Mouse (Mus musculus): ENCODE measurements around the gene Cdc37. TPM values are rescaled to one million over a fixed set of nuclear protein-coding genes. Genes with fewer than 3 reads are reported as not detected.

Gene Cdc37
- polyA plus RNA-seq (2014; fragmentation: Illumina TruSeq; extraction: RNeasy Lipid Tissue Mini Kit (QIAGEN cat#74804); ENCODE audit: low read depth, low replicate concordance), result 7.8 TPM

DNA sequence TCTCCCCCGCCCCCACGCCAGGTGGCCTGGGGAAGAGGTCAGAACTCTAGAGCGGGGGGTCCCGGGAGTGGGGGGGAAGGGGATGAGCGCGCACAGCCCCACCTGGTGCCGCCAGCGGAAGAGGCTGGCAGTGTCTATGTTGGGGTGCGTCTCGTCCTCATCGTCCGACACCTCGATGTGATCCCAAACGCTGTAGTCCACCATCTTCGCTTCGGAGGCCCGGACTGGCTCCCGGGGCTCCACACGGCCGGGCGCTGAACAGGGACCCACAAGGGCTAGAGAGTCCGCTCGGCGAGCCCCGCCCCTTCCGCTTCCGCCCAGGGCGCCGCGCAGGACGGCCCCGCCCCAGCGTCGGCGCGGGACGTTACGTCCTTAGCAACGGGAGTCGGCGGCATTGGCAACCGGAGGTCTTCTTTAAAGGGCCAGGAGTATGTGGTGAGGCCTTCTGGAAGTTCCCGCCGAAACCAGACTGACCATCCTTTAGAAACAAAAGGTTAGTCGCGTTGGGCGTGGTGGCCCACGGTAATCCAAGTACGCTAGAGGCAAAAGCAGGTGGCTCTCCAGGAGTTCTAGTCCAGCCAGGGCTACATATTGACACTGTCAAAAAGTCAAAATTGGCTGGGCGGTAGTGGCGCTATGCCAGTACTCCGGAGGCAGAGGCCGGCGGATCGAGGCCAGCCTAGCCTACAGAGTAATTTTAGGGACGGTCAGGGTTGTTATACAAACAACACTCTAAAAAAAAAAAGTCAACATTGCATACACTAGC lies at the start of gene Cdc37:
Cdc37 (minus strand) TSS at position 329 of the 766 bp plus-strand sequence.

GRCm38 (mm10) chr9:21165041-21165951 lies 15.5 kb upstream of the Cdc37 start, which contains the start of gene Pde4a:
Gene Pde4a (plus strand): TSS chr9:21165714.

GRCm38 (mm10) chr9:21131059-21131956 lies 18.5 kb downstream of the Cdc37 start, which contains the start of gene Tyk2:
Gene Tyk2 (minus strand): TSS chr9:21131243.

GRCm38 (mm10) chr9:21091707-21092320 lies 58.0 kb downstream of the Cdc37 start, which contains the start of the genes Gm38431 and Raver1:
Gene Gm38431 (minus strand): TSS chr9:21091997.
Gene Raver1 (minus strand): TSS chr9:21092008.

Other genes starting within 250 kb of the Cdc37 start
- 8.4 TPM for gene Dnmt1, start 190.1 kb downstream of the Cdc37 start, polyA plus RNA-seq (2014; fragmentation: Illumina TruSeq; extraction: RNeasy Lipid Tissue Mini Kit (QIAGEN cat#74804); ENCODE audit: low read depth, low replicate concordance)
- gene S1pr2, start 173.2 kb downstream of the Cdc37 start, polyA plus RNA-seq (2014; fragmentation: Illumina TruSeq; extraction: RNeasy Lipid Tissue Mini Kit (QIAGEN cat#74804); ENCODE audit: low read depth, low replicate concordance), result 0.07 TPM
- 0.25 TPM for gene Mrpl4, start 147.2 kb downstream of the Cdc37 start, polyA plus RNA-seq (2014; fragmentation: Illumina TruSeq; extraction: RNeasy Lipid Tissue Mini Kit (QIAGEN cat#74804); ENCODE audit: low read depth, low replicate concordance)
- gene Icam1, start 134.0 kb downstream of the Cdc37 start, polyA plus RNA-seq (2014; fragmentation: Illumina TruSeq; extraction: RNeasy Lipid Tissue Mini Kit (QIAGEN cat#74804); ENCODE audit: low read depth, low replicate concordance), result 0.84 TPM
- not detected for gene Icam4, start 120.6 kb downstream of the Cdc37 start, polyA plus RNA-seq (2014; fragmentation: Illumina TruSeq; extraction: RNeasy Lipid Tissue Mini Kit (QIAGEN cat#74804); ENCODE audit: low read depth, low replicate concordance)
- gene Icam5, start 117.9 kb downstream of the Cdc37 start, polyA plus RNA-seq (2014; fragmentation: Illumina TruSeq; extraction: RNeasy Lipid Tissue Mini Kit (QIAGEN cat#74804); ENCODE audit: low read depth, low replicate concordance), result not detected
- not detected for gene Zglp1, start 82.9 kb downstream of the Cdc37 start, polyA plus RNA-seq (2014; fragmentation: Illumina TruSeq; extraction: RNeasy Lipid Tissue Mini Kit (QIAGEN cat#74804); ENCODE audit: low read depth, low replicate concordance)
- not detected for gene Gm49373, start 76.9 kb downstream of the Cdc37 start, polyA plus RNA-seq (2014; fragmentation: Illumina TruSeq; extraction: RNeasy Lipid Tissue Mini Kit (QIAGEN cat#74804); ENCODE audit: low read depth, low replicate concordance)
- not detected for gene Fdx1l, start 76.4 kb downstream of the Cdc37 start, polyA plus RNA-seq (2014; fragmentation: Illumina TruSeq; extraction: RNeasy Lipid Tissue Mini Kit (QIAGEN cat#74804); ENCODE audit: low read depth, low replicate concordance)
- gene Gm38431, start 58.0 kb downstream of the Cdc37 start, polyA plus RNA-seq (2014; fragmentation: Illumina TruSeq; extraction: RNeasy Lipid Tissue Mini Kit (QIAGEN cat#74804); ENCODE audit: low read depth, low replicate concordance), result 8.2 TPM
- 2.4 TPM for gene Raver1, start 58.0 kb downstream of the Cdc37 start, polyA plus RNA-seq (2014; fragmentation: Illumina TruSeq; extraction: RNeasy Lipid Tissue Mini Kit (QIAGEN cat#74804); ENCODE audit: low read depth, low replicate concordance)
- 2.0 TPM for gene Tyk2, start 18.7 kb downstream of the Cdc37 start, polyA plus RNA-seq (2014; fragmentation: Illumina TruSeq; extraction: RNeasy Lipid Tissue Mini Kit (QIAGEN cat#74804); ENCODE audit: low read depth, low replicate concordance)
- gene Pde4a, start 15.7 kb upstream of the Cdc37 start, polyA plus RNA-seq (2014; fragmentation: Illumina TruSeq; extraction: RNeasy Lipid Tissue Mini Kit (QIAGEN cat#74804); ENCODE audit: low read depth, low replicate concordance), result 6.8 TPM
- 6.5 TPM for gene Keap1, start 89.4 kb upstream of the Cdc37 start, polyA plus RNA-seq (2014; fragmentation: Illumina TruSeq; extraction: RNeasy Lipid Tissue Mini Kit (QIAGEN cat#74804); ENCODE audit: low read depth, low replicate concordance)
- not detected for gene S1pr5, start 98.5 kb upstream of the Cdc37 start, polyA plus RNA-seq (2014; fragmentation: Illumina TruSeq; extraction: RNeasy Lipid Tissue Mini Kit (QIAGEN cat#74804); ENCODE audit: low read depth, low replicate concordance)
- 0.36 TPM for gene Atg4d, start 115.3 kb upstream of the Cdc37 start, polyA plus RNA-seq (2014; fragmentation: Illumina TruSeq; extraction: RNeasy Lipid Tissue Mini Kit (QIAGEN cat#74804); ENCODE audit: low read depth, low replicate concordance)
- 6.8 TPM for gene Kri1, start 138.0 kb upstream of the Cdc37 start, polyA plus RNA-seq (2014; fragmentation: Illumina TruSeq; extraction: RNeasy Lipid Tissue Mini Kit (QIAGEN cat#74804); ENCODE audit: low read depth, low replicate concordance)
- gene Cdkn2d, start 141.4 kb upstream of the Cdc37 start, polyA plus RNA-seq (2014; fragmentation: Illumina TruSeq; extraction: RNeasy Lipid Tissue Mini Kit (QIAGEN cat#74804); ENCODE audit: low read depth, low replicate concordance), result 23.7 TPM
- 0.41 TPM for gene Ap1m2, start 162.4 kb upstream of the Cdc37 start, polyA plus RNA-seq (2014; fragmentation: Illumina TruSeq; extraction: RNeasy Lipid Tissue Mini Kit (QIAGEN cat#74804); ENCODE audit: low read depth, low replicate concordance)
- 18.0 TPM for gene Slc44a2, start 170.7 kb upstream of the Cdc37 start, polyA plus RNA-seq (2014; fragmentation: Illumina TruSeq; extraction: RNeasy Lipid Tissue Mini Kit (QIAGEN cat#74804); ENCODE audit: low read depth, low replicate concordance)
- 61.2 TPM for gene Ilf3, start 217.9 kb upstream of the Cdc37 start, polyA plus RNA-seq (2014; fragmentation: Illumina TruSeq; extraction: RNeasy Lipid Tissue Mini Kit (QIAGEN cat#74804); ENCODE audit: low read depth, low replicate concordance)